Mouse (Mus musculus) heart, postnatal 36 days (tissue): Measurements from ENCODE around the gene Laptm4a. TPM values are rescaled to one million over a fixed set of nuclear protein-coding genes. Genes with fewer than 3 reads are reported as not detected.

ENCODE experiments used
- DNase-seq, 2 experiments: peaks; one replicate each; pipeline ENCODE4 v3.0.0; 2021 to 2022
- intact Hi-C: fragments of 180-260 bp; cut with DNase I; formaldehyde crosslinking; loops from one replicate; pipeline ENCODE4 v1.15.1; 2025
- total RNA-seq, 2 experiments: library from RNA; stranded (reverse); gene quantifications; 2 replicates each; pipeline ENCODE4 v1.2.3; 2021

Laptm4a gene
- 100 to 1,000 TPM; 361 to 367 TPM for total RNA-seq

DNA sequence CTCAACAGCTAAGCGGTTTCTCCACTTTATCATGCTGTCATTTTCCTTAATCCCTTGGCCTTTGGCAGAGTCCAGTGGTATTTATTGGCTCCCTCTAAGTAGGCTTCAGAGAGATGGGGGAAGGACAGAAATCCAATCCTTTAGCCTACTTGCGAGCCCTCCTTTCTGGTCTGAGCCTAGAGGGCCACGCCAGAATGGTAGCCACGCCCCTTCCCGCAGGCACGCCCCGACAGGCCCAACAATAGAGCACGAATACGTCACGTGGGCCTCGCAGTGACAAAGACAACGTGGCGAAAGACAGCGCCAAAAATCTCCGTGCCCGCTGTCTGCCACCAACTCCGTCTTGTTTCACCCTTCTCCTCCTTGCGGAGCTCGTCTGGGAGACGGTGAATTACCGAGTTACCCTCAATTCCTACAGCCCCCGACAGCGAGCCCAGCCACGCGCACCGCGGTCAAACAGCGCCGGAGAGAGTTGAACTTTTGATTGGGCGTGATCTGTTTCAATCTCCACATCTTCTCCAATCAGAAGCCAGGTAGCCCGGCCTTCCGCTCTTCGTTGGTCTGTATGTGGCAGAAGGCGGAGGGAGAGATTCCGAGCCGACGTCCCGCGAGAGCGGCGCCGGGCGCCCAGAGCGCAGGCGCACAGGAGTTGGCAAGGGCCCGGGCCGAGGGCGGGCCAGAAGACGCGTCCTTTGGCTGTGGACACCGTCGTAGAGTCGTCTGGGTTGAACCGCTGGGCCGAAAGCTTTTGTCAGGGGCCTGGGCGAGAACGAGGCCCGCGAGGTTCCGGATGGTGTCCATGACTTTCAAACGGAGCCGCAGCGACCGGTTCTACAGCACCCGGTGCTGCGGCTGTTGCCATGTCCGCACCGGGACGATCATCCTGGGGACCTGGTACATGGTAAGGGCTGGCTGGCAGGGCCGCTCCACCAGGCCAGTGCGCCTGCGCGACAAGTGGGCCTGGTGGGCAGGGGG lies at the start of gene Laptm4a:
TSS of gene Laptm4a (plus strand) at position 271 of the 975 bp plus-strand sequence.
- intact Hi-C loops, result no loop called here
- peak; percentile 97 to 99 for DNase-seq

DNA sequence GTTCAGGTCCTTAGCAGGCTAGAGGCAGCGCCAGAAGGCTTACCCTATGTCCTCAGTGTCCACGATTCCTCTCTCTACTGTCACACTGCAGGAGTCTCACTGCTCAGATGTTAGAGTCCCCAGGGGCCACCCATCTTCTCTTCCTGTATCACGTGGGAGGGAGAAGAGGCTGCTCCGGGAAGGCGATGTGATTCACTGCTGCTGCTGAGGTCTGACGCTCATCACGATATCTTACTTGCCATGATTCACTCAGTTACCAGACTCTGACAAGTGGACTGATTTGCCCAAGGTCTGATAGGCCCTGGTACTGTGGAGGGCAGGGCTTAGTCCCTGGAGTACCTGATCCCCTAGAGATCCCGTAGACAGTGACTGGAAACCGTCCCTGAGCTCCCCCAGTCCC lies 45.9 kb upstream of the Laptm4a start:
- no peak for DNase-seq
- intact Hi-C loops, result no loop called here

DNA sequence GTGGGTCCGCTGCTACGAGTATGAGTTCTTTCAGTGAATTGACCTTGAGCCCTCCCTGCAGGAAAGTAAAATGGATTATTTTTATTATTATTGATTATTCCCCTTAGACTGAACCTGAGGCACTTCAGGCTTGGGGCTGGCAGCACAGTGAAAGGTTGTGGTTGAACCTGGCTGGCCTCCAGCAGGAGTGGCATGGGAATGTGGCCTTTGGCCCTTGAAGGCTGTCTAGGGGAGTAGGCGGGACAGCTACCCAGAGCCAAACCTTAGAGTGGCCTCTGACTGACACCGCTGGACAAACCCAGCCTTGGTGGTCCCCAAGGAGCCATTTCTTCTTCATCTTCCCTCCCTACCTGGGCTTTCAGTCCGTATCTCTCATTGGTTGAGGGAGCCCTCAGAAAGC lies 44.6 kb upstream of the Laptm4a start:
- intact Hi-C loops, result no loop called here
- DNase-seq, result no peak

DNA sequence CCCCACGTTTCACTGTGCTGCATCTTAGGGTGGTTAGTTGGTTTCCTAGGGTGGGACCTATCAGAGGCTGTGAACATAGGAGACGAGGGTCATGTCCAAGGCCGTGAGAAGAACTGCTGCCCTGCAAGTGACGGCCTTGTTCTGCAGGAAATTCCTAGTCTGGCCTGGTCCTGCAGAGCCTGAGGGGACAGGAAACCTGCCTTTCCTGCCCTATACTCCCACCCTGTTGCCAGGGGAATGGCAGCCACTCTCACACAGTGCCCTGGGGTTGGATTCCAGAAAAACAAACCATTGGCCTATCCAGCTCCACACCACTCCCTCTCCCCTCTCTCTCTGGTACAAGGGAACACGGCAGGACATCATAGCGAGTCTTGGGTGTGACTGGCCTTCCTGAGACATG lies 44.1 kb upstream of the Laptm4a start:
- DNase-seq, result peak in 1 of 2 experiments; percentile 35
- intact Hi-C loops, result no loop called here

DNA sequence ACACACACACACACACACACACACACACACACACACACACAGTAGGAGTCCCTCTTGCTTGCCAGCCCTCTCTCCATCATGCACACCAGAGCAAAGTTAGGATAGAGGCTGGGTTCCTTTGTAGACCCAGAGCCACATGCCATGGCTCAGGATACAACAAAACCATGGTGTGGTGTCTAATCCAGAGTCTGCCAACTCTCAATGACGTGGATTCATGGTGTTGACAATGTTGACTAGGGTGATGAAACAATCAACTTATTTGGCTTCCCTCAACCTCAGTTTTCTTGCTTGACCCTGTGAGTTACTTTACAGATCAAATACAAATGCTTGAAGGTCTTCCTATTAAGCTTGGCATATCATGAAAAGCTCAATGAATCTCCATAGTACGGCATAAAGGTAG lies 42.7 kb upstream of the Laptm4a start:
- no peak for DNase-seq
- intact Hi-C loops, result no loop called here

DNA sequence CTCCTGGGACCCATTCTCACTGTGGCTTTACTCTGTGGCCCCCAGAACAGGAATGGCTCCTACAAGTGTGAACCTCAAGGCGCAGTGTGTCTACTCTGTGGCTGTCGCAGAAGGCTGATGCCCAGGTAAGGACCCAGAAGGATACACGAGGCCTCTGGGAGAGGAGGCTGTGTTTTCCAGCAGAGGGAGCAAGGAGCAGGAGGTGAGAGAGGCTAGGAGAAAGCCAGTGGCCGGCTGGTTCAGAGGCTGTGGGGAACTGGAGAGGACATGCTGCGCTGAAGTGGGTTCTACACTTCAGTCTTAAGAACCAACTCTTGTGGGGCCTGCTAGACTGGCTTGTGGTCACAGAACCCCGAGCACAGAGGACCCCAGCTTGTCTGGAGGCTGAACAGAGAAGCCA lies 42.1 kb upstream of the Laptm4a start:
- no peak for DNase-seq
- intact Hi-C loops, result no loop called here

DNA sequence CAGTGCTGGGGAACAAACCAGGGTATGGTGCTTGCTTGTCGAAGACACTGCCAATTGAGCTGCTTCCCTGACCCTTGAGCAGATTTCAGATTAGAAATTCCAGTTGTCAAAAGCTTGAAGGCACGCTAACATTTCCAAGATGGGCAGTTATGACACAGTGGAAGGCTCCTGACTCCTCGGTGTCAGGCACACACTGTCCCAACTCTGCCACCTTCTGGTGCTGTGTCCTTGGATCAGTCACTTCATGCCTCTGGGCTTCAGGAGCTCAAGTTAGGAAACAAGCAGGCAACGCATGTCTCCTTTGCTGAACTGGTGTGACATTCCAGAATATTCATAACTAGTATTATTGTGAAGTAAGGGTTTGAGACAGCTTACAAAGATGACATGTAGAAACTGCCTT lies 39.7 kb upstream of the Laptm4a start:
- DNase-seq, result peak; percentile 46 to 51
- intact Hi-C loops, result loop anchor here (2.0 to 10.0 kb wide), 4 partner anchors 23 to 567 kb away; partner anchors contain the start of genes Hs1bp3 and Sdc1

DNA sequence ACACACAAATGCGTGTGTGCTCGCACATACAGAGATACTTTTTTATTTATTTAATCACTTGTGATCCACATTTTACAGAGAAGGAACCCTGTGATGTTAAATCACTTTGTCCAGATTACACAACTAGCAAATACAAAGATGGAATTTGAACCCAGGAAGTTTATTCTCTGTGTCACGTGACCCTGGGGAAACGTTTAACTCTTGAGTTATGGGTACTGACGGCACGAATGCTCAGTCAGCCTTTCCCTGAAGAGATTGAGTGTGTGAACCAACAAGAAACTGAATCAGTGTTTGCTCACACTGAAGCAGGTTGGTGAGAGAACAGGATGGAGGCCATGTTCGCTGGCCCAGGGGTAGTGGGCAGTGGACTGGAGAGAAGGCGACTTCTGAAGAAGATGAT lies 39.1 kb upstream of the Laptm4a start:
- intact Hi-C loops, result loop anchor here (10.0 kb wide), 1 partner anchor 568 kb away; the partner anchor contains the start of gene Hs1bp3

DNA sequence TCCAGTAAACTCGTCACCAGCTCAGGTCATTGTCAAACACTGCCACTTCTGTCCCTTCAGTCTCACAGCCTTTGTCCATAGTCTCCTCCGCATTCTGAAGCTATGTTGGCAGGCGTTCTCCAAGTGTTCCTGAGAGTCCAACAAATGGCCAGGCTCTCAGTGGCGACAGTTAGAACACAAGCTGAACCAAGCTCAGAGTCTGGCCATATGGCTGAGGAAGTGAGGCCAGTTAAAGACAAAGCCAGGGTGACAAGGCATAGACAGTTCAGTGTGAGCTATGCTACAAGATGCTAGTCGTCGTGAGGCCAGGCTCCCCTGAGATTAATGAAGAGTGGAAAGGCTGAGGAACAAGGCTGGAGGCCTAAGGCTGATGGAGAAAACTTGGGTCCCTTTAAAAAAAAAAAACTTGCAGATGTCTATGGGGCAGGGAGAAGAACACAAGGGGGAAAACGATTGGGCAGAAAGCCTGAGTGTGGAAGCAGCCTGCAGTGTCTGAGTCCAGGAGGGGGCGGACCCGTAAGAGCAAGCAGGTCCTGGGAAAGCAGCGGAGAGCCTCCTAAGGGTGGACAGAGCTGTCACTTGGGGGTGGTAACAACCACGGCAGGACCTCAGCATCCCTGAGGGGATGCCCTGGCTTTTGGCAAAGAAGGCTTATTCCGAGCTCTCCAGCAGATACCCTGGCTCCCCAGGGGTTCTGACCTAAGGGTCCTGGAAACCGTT lies 36.9 kb upstream of the Laptm4a start:
- intact Hi-C loops, result loop anchor here (10.0 kb wide), 1 partner anchor 570 kb away; the partner anchor contains the start of gene Hs1bp3
- DNase-seq, result peak; percentile 26 to 44

More for the DNA sequence above, 39.1 kb upstream of the Laptm4a start:
- no peak for DNase-seq

DNA sequence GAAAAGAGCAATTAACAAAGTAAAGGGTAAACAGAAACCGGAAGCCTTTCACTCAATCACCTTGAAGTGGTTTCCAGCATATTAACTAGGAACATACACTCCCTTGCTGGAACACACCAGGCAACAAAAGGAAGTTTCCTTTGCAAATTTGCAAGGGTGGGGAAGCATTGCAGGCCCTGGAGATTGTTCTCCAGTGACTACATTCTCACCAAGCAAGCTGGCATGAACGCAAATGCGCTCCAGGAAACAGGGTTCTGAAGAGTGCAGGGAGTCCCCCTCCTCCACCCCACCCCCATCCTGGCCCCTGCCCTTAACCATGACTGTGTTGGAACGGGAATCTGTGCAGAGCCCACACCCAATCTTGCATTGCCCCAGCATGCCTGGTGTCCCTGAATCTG lies 36.3 kb upstream of the Laptm4a start:
- intact Hi-C loops, result loop anchor here (10.0 kb wide), 1 partner anchor 570 kb away; the partner anchor contains the start of gene Hs1bp3
- no peak for DNase-seq

DNA sequence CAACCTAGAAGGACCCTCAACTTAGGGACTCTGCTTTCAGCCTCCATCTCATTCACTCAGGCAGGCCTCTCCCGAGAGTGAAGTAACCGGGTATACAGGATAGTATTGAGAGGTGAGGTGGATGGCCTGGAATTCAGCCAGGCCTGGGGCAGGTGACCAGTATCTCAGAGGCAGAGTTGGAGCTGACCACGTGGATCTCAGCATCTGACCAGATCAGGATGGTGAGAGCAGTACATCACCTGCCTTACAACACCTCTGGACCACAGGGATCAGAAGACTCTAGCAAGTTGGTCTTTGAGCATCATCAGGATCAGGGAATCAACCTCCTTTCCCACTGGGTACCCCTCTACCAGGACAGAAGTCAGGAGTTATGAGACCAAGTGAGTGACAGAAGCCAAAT lies 35.5 kb upstream of the Laptm4a start:
- intact Hi-C loops, result loop anchor here (10.0 kb wide), 1 partner anchor 571 kb away; the partner anchor contains the start of gene Hs1bp3
- no peak for DNase-seq

DNA sequence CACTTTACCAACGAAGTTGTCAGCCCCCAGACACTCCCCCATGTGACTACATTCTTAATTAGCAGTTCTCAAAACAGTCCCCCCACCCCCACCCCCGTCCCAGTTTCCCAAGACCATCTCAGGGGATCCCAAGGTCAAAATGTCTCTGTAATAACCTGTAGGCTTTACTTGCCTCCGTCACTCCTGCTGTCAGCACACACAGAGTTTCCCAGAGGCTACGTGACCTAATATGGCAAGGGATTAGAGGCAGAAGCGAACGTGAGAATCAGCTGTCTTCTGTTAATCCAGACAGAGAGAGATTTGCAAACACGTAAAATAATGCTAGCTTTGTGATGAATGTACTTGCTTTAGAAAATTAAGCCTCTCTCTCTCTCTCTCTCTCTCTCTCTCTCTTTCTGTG lies 33.0 kb upstream of the Laptm4a start:
- intact Hi-C loops, result loop anchor here (2.0 to 10.0 kb wide), 2 partner anchors 48 to 574 kb away; partner anchors contain the start of gene Hs1bp3
- no peak for DNase-seq

DNA sequence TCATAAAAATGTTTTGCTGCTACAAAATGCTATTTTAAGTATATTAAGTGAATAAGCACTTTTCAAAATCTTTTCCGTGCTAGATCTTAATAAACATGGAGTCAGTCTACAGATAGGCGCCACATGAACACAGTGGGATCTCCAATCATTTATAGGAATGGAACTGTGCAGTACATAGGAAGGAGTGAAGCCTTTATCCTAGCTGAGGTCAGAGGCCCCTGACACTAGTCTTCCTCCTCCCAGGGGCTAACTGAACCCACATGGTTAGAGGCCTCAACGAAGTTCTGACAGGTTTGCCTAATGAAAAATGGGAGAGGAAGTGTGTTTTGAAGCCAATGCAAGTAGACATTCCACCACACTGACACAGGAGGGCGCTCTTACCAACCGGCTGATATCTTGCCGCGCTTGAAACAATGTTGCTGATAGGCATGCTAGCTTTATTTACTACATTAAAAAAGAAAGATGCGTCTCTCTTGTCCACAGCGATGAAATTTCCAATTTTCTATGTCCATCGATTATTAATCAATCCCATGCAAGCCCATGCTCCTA lies 32.3 kb upstream of the Laptm4a start:
- intact Hi-C loops, result loop anchor here (1.0 to 10.0 kb wide), 3 partner anchors 48 to 574 kb away; partner anchors contain the start of gene Hs1bp3
- peak; percentile 78 to 80 for DNase-seq

DNA sequence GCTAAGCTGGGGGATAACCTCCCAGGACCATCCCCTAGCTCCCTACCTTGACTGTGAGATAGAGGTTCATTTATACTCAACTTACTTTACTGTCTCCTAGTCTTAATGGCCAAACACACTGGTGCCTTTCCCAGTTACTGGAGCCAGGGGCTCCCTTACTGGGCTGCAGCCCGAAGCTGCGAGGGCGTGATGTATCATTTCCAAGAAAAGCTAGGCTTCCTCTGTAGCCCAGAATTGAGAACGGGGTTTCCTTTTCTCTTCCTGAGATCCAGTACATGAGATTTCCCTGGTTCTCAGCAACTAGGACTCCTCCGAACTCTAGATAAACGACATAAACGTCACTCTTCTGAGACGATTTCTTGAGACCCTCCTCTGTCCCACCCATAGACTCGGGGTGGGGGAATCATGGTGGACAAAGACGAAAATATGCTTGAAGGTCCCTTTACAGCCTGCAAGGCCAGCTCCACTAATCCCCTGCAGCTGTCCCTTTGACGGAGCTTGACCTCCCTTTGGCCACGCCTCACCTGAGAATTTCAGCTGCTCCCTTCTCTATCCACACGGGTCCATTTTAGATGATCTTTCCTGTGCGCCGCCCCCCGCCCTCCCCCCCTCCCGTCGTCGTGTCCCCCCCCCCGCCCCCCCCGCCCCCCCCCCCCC lies 28.5 kb upstream of the Laptm4a start:
- DNase-seq, result no peak
- intact Hi-C loops, result no loop called here

DNA sequence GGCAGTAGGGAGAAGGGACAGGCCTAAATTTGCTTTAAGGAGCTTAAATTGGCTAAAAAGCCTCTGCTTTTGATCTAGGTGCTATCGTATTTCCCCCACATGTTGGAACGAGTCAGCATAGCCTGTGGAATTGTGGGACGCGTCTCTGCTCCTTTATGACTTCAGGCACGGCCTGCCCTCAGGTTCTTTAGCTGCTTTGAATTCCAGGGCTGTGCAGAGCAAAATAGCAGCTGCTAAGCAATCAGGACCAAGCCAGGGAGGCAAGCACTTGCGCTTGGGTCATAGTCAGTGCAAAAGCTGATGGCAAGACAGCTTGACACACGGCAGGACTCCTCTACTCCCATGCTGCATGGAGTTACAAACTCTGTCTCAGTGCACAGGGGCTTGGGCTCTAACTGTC lies 24.3 kb upstream of the Laptm4a start:
- intact Hi-C loops, result no loop called here

DNA sequence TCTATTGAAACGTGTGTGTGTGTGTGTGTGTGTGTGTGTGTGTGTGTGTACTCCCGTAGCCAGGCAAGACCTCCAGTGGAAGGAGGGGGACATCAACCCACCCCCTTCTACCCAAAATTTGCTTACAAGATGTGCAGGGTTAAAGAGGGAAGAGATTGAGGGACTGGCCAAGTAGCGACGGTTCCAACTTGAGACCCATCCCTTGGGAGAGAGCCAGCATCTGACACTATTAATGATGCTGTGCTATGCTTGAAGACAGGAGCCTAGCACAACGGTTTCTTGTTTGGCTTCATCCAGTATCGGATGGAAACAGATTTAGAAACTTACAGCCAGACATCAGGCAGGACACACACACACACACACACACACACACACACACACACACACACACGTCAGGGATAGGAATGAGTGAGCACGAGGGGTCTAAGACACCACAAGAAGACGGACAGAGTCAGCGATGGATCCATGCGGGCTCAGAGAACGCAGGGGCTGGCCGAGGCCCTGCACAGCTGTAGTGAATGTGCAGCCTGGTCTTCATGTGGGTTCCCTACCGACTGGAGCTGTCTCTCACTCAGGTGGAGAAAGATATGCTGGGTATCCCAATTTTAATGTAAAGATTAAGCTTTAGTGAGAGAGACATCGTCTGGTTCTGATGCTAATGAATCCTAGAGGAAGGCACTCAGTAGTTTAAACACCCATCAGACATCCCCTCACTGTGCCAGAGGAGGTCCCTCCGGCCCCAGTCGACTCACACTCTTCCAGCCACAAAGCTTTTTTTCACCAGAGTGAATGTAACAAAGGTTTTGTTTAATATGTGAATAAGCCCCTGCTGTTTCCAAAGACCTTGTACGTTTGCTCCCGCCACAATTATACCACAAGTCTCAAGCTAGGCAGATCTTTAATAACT lies 22.3 kb upstream of the Laptm4a start:
- intact Hi-C loops, result no loop called here
- no peak for DNase-seq

More for the DNA sequence above, 24.3 kb upstream of the Laptm4a start:
- no peak for DNase-seq

DNA sequence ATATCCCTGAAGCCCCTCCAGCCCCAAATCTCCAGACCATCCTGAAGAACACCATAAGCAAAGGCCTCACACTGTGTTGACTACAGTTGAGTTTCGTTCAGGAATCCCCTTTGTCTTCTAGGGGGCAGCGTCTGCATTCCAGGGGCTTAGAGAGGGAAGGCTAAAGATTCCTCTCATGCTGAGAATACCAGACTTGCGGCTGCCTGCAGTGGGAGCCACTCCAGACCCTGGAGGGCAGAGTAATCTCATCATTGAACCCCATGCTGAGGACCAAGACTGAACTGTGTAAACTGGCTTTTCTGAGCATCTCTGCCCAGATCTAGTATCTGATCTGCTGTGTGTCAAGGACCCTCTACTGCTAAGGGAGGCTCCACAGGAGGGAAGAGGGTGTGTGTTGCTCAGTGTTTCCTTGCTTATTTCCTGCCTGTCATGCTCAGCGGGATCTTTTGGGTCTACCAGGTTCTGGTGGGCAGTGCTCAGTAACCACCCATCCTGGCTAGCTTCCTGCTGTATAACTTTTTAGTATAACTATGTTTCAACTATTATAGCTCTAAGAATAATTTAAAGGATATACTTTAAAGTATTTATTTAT lies 21.3 kb upstream of the Laptm4a start:
- intact Hi-C loops, result no loop called here
- no peak for DNase-seq

DNA sequence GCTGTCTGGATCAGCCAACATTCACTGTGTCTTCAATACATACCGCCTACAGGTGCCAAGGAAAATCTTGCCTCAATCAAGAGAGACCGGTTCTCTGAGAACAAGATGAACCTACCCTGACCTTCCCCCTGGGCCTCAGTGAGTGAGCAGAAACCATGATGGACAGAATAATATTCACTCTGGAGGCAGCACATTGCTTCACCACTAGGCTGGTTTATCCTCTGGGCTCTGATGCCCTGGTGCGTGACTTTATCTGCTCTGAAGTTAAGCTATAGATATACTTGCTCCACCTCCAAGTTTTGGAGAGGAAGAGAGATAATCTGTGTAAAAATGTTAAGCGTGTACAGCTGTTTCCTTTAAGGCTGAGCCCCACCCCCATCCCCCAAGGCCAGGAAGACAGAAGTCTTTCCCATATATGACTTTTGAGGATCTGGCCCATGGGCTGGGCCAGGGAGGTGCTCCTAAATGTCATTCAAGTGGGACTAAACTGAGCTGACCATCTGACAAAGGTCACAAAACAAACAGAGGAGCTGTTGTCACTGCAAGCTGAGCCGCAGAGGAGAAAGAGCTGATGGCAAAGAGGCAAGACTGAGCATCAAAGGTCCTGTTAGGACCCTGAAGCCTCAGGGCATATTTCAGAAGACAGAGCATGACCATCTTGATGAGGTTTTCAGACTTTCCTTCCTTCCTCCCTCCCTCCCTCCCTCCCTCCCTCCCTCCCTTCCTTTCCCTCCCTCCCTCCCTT lies 20.4 kb upstream of the Laptm4a start:
- DNase-seq, result no peak
- intact Hi-C loops, result no loop called here
